Mouse (Mus musculus): Measurements from ENCODE around the gene Szrd1. TPM values are rescaled to one million over a fixed set of nuclear protein-coding genes. Genes with fewer than 3 reads are reported as not detected.

Szrd1 gene
- polyA plus RNA-seq, 1 experiment from 2014 or later: 35.7 TPM

- DNase-seq (ENCODE audit: low spot score) (no peak), ATAC-seq (ENCODE audit: low FRiP score) (no peak)
- Histone ChIP-seq H3K9ac (ENCODE audit: low read depth, low read length) (no peak overlapping the region), H3K27ac (ENCODE audit: low read depth, low read length) (peak overlapping the region; percentile 36; the same call in 1 of the 2 replicates), H3K36me3 (ENCODE audit: control insufficient read depth, insufficient read depth, low read length) (no peaks in the 10 kb centered on the region), H3K9me3 (ENCODE audit: control insufficient read depth, low read length) (no peaks in the 10 kb centered on the region), H3K4me1 (replicated peaks; ENCODE audit: control insufficient read depth, insufficient read depth, low read length) (peaks cover 14% of the 10 kb centered on the region), H3K27me3 (ENCODE audit: control insufficient read depth, insufficient read depth, low read length) (no peaks in the 10 kb centered on the region), H3K4me3 (ENCODE audit: low read depth, low read length) (no peak overlapping the region), H3K4me2 (replicated peaks; ENCODE audit: low read depth, low read length) (no peak overlapping the region)
- WGBS: 58% methylated on average over 8 of the region's 8 CpGs
These were observed 7.4 kb downstream of the Szrd1 start for GRCm38 (mm10) chr4:141132191-141132590.

- 63% methylated on average over 5 of the region's 5 CpGs for WGBS
- H3K9me3 ChIP-seq (ENCODE audit: control insufficient read depth, low read length): no peaks in the 10 kb centered on the region
- peaks cover 14% of the 10 kb centered on the region for H3K4me1 ChIP-seq (replicated peaks; ENCODE audit: control insufficient read depth, insufficient read depth, low read length)
- H3K4me3 ChIP-seq (ENCODE audit: low read depth, low read length): no peak overlapping the region
- H3K9ac ChIP-seq (ENCODE audit: low read depth, low read length): no peak overlapping the region
- peak overlapping the region; percentile 36; the same call in 1 of the 2 replicates for H3K27ac ChIP-seq (ENCODE audit: low read depth, low read length)
- H3K4me2 ChIP-seq (replicated peaks; ENCODE audit: low read depth, low read length): no peak overlapping the region
- H3K36me3 ChIP-seq (ENCODE audit: control insufficient read depth, insufficient read depth, low read length): no peaks in the 10 kb centered on the region
- no peaks in the 10 kb centered on the region for H3K27me3 ChIP-seq (ENCODE audit: control insufficient read depth, insufficient read depth, low read length)
- no peak for ATAC-seq (ENCODE audit: low FRiP score)
- no peak for DNase-seq (ENCODE audit: low spot score)
These were observed 8.0 kb downstream of the Szrd1 start for GRCm38 (mm10) chr4:141131531-141132061.

- Histone ChIP-seq H3K9ac (ENCODE audit: low read depth, low read length) (no peak overlapping the region), H3K36me3 (ENCODE audit: control insufficient read depth, insufficient read depth, low read length) (0 out of 2 replicates have a peak, but pooled peaks cover 2% of the 10 kb centered on the region), H3K4me1 (replicated peaks; ENCODE audit: control insufficient read depth, insufficient read depth, low read length) (peaks cover 12% of the 10 kb centered on the region), H3K4me2 (replicated peaks; ENCODE audit: low read depth, low read length) (no peak overlapping the region), H3K4me3 (ENCODE audit: low read depth, low read length) (no peak overlapping the region), H3K27ac (ENCODE audit: low read depth, low read length) (peak overlapping the region; percentile 14; the same call in 1 of the 2 replicates), H3K9me3 (ENCODE audit: control insufficient read depth, low read length) (no peaks in the 10 kb centered on the region), H3K27me3 (ENCODE audit: control insufficient read depth, insufficient read depth, low read length) (no peaks in the 10 kb centered on the region)
- DNase-seq (ENCODE audit: low spot score): no peak
- ATAC-seq (ENCODE audit: low FRiP score): no peak
- 79% methylated on average over 6 of the region's 6 CpGs for WGBS
These were observed 8.8 kb downstream of the Szrd1 start for GRCm38 (mm10) chr4:141130704-141131342.

- ATAC-seq (ENCODE audit: low FRiP score) (no peak), DNase-seq (ENCODE audit: low spot score) (no peak)
- WGBS: 68% methylated on average over 6 of the region's 6 CpGs
- peaks cover 4% of the 10 kb centered on the region for H3K4me1 ChIP-seq (replicated peaks; ENCODE audit: control insufficient read depth, insufficient read depth, low read length)
- no peak overlapping the region for H3K4me3 ChIP-seq (ENCODE audit: low read depth, low read length)
- H3K27ac ChIP-seq (ENCODE audit: low read depth, low read length): no peak overlapping the region
- no peaks in the 10 kb centered on the region for H3K9me3 ChIP-seq (ENCODE audit: control insufficient read depth, low read length)
- 0 out of 2 replicates have a peak, but pooled peaks cover 2% of the 10 kb centered on the region for H3K36me3 ChIP-seq (ENCODE audit: control insufficient read depth, insufficient read depth, low read length)
- no peak overlapping the region for H3K4me2 ChIP-seq (replicated peaks; ENCODE audit: low read depth, low read length)
- no peaks in the 10 kb centered on the region for H3K27me3 ChIP-seq (ENCODE audit: control insufficient read depth, insufficient read depth, low read length)
- no peak overlapping the region for H3K9ac ChIP-seq (ENCODE audit: low read depth, low read length)
These were observed 10.3 kb downstream of the Szrd1 start for GRCm38 (mm10) chr4:141129190-141129710.

- Histone ChIP-seq H3K9ac (ENCODE audit: low read depth, low read length) (no peak overlapping the region), H3K9me3 (ENCODE audit: control insufficient read depth, low read length) (no peaks in the 10 kb centered on the region), H3K27ac (ENCODE audit: low read depth, low read length) (no peak overlapping the region), H3K4me2 (replicated peaks; ENCODE audit: low read depth, low read length) (no peak overlapping the region), H3K4me3 (ENCODE audit: low read depth, low read length) (no peak overlapping the region), H3K36me3 (ENCODE audit: control insufficient read depth, insufficient read depth, low read length) (0 out of 2 replicates have a peak, but pooled peaks cover 2% of the 10 kb centered on the region), H3K4me1 (replicated peaks; ENCODE audit: control insufficient read depth, insufficient read depth, low read length) (no peaks in the 10 kb centered on the region), H3K27me3 (ENCODE audit: control insufficient read depth, insufficient read depth, low read length) (no peaks in the 10 kb centered on the region)
- DNase-seq (ENCODE audit: low spot score) (no peak), ATAC-seq (ENCODE audit: low FRiP score) (no peak)
- WGBS: 40% methylated on average over 1 of the region's 1 CpGs
These were observed 16.5 kb downstream of the Szrd1 start for GRCm38 (mm10) chr4:141123065-141123464.

- H3K36me3 ChIP-seq (ENCODE audit: control insufficient read depth, insufficient read depth, low read length): 0 out of 2 replicates have a peak, but pooled peaks cover 2% of the 10 kb centered on the region
- no peak overlapping the region for H3K27ac ChIP-seq (ENCODE audit: low read depth, low read length)
- H3K4me2 ChIP-seq (replicated peaks; ENCODE audit: low read depth, low read length): no peak overlapping the region
- H3K27me3 ChIP-seq (ENCODE audit: control insufficient read depth, insufficient read depth, low read length): no peaks in the 10 kb centered on the region
- WGBS: 84% methylated on average over 7 of the region's 7 CpGs
- no peaks in the 10 kb centered on the region for H3K9me3 ChIP-seq (ENCODE audit: control insufficient read depth, low read length)
- no peak for DNase-seq (ENCODE audit: low spot score)
- ATAC-seq (ENCODE audit: low FRiP score): no peak
- no peak overlapping the region for H3K9ac ChIP-seq (ENCODE audit: low read depth, low read length)
- H3K4me1 ChIP-seq (replicated peaks; ENCODE audit: control insufficient read depth, insufficient read depth, low read length): no peaks in the 10 kb centered on the region
- H3K4me3 ChIP-seq (ENCODE audit: low read depth, low read length): no peak overlapping the region
These were observed 16.9 kb downstream of the Szrd1 start for GRCm38 (mm10) chr4:141122663-141123062.

GRCm38 (mm10) chr4:141120700-141121099, 18.9 kb downstream of the Szrd1 start:
- no peaks in the 10 kb centered on the region for H3K4me1 ChIP-seq (replicated peaks; ENCODE audit: control insufficient read depth, insufficient read depth, low read length)
- DNase-seq (ENCODE audit: low spot score) (peak; percentile 83), ATAC-seq (ENCODE audit: low FRiP score) (0 out of 2 replicates have a peak, but pooled peaks have one; percentile 43)
- no peaks in the 10 kb centered on the region for H3K9me3 ChIP-seq (ENCODE audit: control insufficient read depth, low read length)
- H3K9ac ChIP-seq (ENCODE audit: low read depth, low read length): no peak overlapping the region
- 27% methylated on average over 11 of the region's 11 CpGs for WGBS
- H3K36me3 ChIP-seq (ENCODE audit: control insufficient read depth, insufficient read depth, low read length): peaks cover 3% of the 10 kb centered on the region; the same call in 1 of the 2 replicates
- H3K4me2 ChIP-seq (replicated peaks; ENCODE audit: low read depth, low read length): no peak overlapping the region
- H3K27ac ChIP-seq (ENCODE audit: low read depth, low read length): no peak overlapping the region
- no peaks in the 10 kb centered on the region for H3K27me3 ChIP-seq (ENCODE audit: control insufficient read depth, insufficient read depth, low read length)
- H3K4me3 ChIP-seq (ENCODE audit: low read depth, low read length): no peak overlapping the region

GRCm38 (mm10) chr4:141118691-141119090, 20.9 kb downstream of the Szrd1 start:
- H3K4me3 ChIP-seq (ENCODE audit: low read depth, low read length): no peak overlapping the region
- ATAC-seq (ENCODE audit: low FRiP score) (no peak), DNase-seq (ENCODE audit: low spot score) (no peak)
- no peaks in the 10 kb centered on the region for H3K27me3 ChIP-seq (ENCODE audit: control insufficient read depth, insufficient read depth, low read length)
- H3K36me3 ChIP-seq (ENCODE audit: control insufficient read depth, insufficient read depth, low read length): peaks cover 10% of the 10 kb centered on the region; the same call in 1 of the 2 replicates
- WGBS: 86% methylated on average over 4 of the region's 4 CpGs
- H3K4me2 ChIP-seq (replicated peaks; ENCODE audit: low read depth, low read length): no peak overlapping the region
- H3K4me1 ChIP-seq (replicated peaks; ENCODE audit: control insufficient read depth, insufficient read depth, low read length): no peaks in the 10 kb centered on the region
- no peaks in the 10 kb centered on the region for H3K9me3 ChIP-seq (ENCODE audit: control insufficient read depth, low read length)
- no peak overlapping the region for H3K27ac ChIP-seq (ENCODE audit: low read depth, low read length)
- H3K9ac ChIP-seq (ENCODE audit: low read depth, low read length): no peak overlapping the region

GRCm38 (mm10) chr4:141115398-141115797, 24.2 kb downstream of the Szrd1 start:
- no peak overlapping the region for H3K9ac ChIP-seq (ENCODE audit: low read depth, low read length)
- H3K4me1 ChIP-seq (replicated peaks; ENCODE audit: control insufficient read depth, insufficient read depth, low read length): no peaks in the 10 kb centered on the region
- no peak overlapping the region for H3K4me3 ChIP-seq (ENCODE audit: low read depth, low read length)
- no peak for ATAC-seq (ENCODE audit: low FRiP score)
- no peaks in the 10 kb centered on the region for H3K27me3 ChIP-seq (ENCODE audit: control insufficient read depth, insufficient read depth, low read length)
- 77% methylated on average over 8 of the region's 8 CpGs for WGBS
- H3K27ac ChIP-seq (ENCODE audit: low read depth, low read length): no peak overlapping the region
- no peaks in the 10 kb centered on the region for H3K9me3 ChIP-seq (ENCODE audit: control insufficient read depth, low read length)
- peaks cover 15% of the 10 kb centered on the region; the same call in 1 of the 2 replicates for H3K36me3 ChIP-seq (ENCODE audit: control insufficient read depth, insufficient read depth, low read length)
- no peak for DNase-seq (ENCODE audit: low spot score)
- no peak overlapping the region for H3K4me2 ChIP-seq (replicated peaks; ENCODE audit: low read depth, low read length)

Data from hindbrain, embryonic 11.5 days (tissue).